Mouse (Mus musculus) MEL (cell line): ENCODE measurements around the gene Thap4.

Experiments
- CHD2 ChIP-seq: IDR thresholded peaks from 2 replicates; pipeline ENCODE4 v1.6.1; 2011; ENCODE audit warnings: low read length, improper control_type of control experiment
- EP300 ChIP-seq, 2 experiments: IDR thresholded peaks; 2 replicates each; pipeline ENCODE4 v1.6.1; 2011; ENCODE audit warnings: improper control_type of control experiment in 2 of 2, low read length in 2 of 2, low read depth in 1 of 2, mild to moderate bottlenecking in 1 of 2
- ETS1 ChIP-seq: IDR thresholded peaks from 2 replicates; pipeline ENCODE4 v1.6.1; 2012; ENCODE audit warnings: low read depth, mild to moderate bottlenecking, inconsistent platforms, low read length, improper control_type of control experiment, moderate library complexity
- RAD21 ChIP-seq: IDR thresholded peaks from 2 replicates; pipeline ENCODE4 v1.6.1; 2011; ENCODE audit warnings: mild to moderate bottlenecking, low read depth, low read length, improper control_type of control experiment
- SIN3A ChIP-seq: IDR thresholded peaks from 2 replicates; pipeline ENCODE4 v1.6.1; 2012; ENCODE audit warnings: low read length, improper control_type of control experiment, inconsistent platforms
- TBP ChIP-seq: IDR thresholded peaks from 2 replicates; pipeline ENCODE4 v1.8.0; 2011; ENCODE audit warnings: low read depth, low read length, improper control_type of control experiment
- TCF12 ChIP-seq: IDR thresholded peaks from 2 replicates; pipeline ENCODE4 v1.6.1; 2014; ENCODE audit warnings: low read depth, mild to moderate bottlenecking, inconsistent platforms, low read length, improper control_type of control experiment, moderate library complexity
- ZC3H11A ChIP-seq: IDR thresholded peaks from 2 replicates; pipeline ENCODE4 v1.6.1; 2012; ENCODE audit warnings: low read depth, mild to moderate bottlenecking, inconsistent platforms, low read length, improper control_type of control experiment

DNA sequence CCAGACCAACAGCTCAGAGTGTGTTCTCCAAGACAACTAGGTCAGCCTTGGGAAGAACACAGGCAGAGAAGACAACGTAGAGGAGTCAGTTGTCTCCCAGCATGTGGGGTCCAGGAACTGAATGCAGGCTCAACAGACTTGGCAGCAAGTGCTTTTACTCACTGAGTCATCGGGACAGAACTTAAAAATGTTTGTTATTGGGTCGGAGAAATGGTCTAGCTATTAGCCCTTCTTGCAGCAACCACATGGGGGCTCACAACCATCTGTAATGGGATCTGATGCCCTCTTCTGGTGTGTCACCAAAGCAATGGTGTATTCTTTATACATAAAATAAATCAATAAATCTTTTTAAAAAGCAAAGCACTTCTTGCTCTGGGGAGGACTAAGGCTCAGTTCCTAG is 28.5 kb downstream of the Thap4 start:
- TF ChIP-seq TBP (no peak), EP300 (IDR thresholded peaks at IDR 0.05; ENCODE audit: low read depth in 1 of 2, low read length in 2 of 2) (no peak), RAD21 (no peak), ETS1 (no peak), ZC3H11A (no peak), CHD2 (no peak), TCF12 (no peak), SIN3A (no peak)
